ENCODE assay signal across 8 mouse cellular contexts in genomic region chr1:58613786-58614185, GRCm38 (mm10). TPM values are rescaled to one million over a fixed set of nuclear protein-coding genes. Genes with fewer than 3 reads are reported as not detected.
DNase-seq lines count a peak whose midpoint lies in the region; ATAC-seq lines count a peak whose summit lies in the region.

No protein-coding gene starts in this region.

- WGBS in large intestine, adult 2 months, result 53% methylated on average over 6 of the region's 6 CpGs

- intact Hi-C loops in left cerebral cortex, postnatal 36 days (cut with DNase I), result no loop called here

- no peak for ATAC-seq in granulocyte monocyte progenitor cell, adult 5-6 weeks (replicated peaks; ENCODE audit: poor library complexity, severe bottlenecking)

- peak; percentile 28 for DNase-seq in adrenal gland, postnatal 10 days
- no peak for DNase-seq in adrenal gland, postnatal 25 days
- peak; percentile 24 to 38 for DNase-seq in left cerebral cortex, adult 18-20 months (ENCODE audit: low spot score in 2 of 2)
- no peak for DNase-seq in left cerebral cortex, postnatal 36 days (ENCODE audit: low spot score in 2 of 2)
- DNase-seq in ES-CJ7 (ENCODE audit: low read depth, low spot score), result peak; percentile 65
- DNase-seq in large intestine, adult 2 months (ENCODE audit: low read depth, low spot score), result peak; percentile 11
- DNase-seq in frontal cortex, postnatal 14 days (ENCODE audit: low spot score in 2 of 2), result no peak

RNA-seq across cellular contexts. Expression of gene Ndufb3, which starts 27.6 kb away (rescaled TPM):
- total RNA-seq in adrenal gland, postnatal 10 days (2021), result 100 to 1,000 TPM; 236 to 243 TPM
- 123 and 131 TPM in 2 replicates for total RNA-seq in adrenal gland, postnatal 25 days (2021)
- total RNA-seq in left cerebral cortex, adult 18-20 months (2021), result 100 to 1,000 TPM; 119 to 124 TPM
- 100 to 1,000 TPM in 1 of 2 experiments, 10 to 100 TPM in 1; 91.6 to 107 TPM for total RNA-seq in left cerebral cortex, postnatal 36 days (2021)
- polyA plus RNA-seq in large intestine, adult 2 months (2012; rRNA removed), result 60.2 TPM in 2 replicates
- 120 and 177 TPM in 2 replicates for total RNA-seq in granulocyte monocyte progenitor cell, adult 5-6 weeks (2014; fragmentation: Nextera tagmentation)
- total RNA-seq in granulocyte monocyte progenitor cell, adult 5-6 weeks (2017), result 62.3 and 124 TPM in 2 replicates

RNA-seq across cellular contexts. Expression of gene Fam126b, which starts 27.7 kb away (rescaled TPM):
- 10 to 100 TPM; 39.3 to 45.0 TPM for total RNA-seq in adrenal gland, postnatal 10 days (2021)
- total RNA-seq in adrenal gland, postnatal 25 days (2021), result 23.8 and 31.4 TPM in 2 replicates
- 100 to 1,000 TPM; 134 to 145 TPM for total RNA-seq in left cerebral cortex, adult 18-20 months (2021)
- 100 to 1,000 TPM; 130 to 160 TPM for total RNA-seq in left cerebral cortex, postnatal 36 days (2021)
- 0.74 and 2.9 TPM in 2 replicates for polyA plus RNA-seq in large intestine, adult 2 months (2012; rRNA removed)
- 14.9 and 25.2 TPM in 2 replicates for total RNA-seq in granulocyte monocyte progenitor cell, adult 5-6 weeks (2014; fragmentation: Nextera tagmentation)
- 14.6 and 20.2 TPM in 2 replicates for total RNA-seq in granulocyte monocyte progenitor cell, adult 5-6 weeks (2017)

Comparison
In these comparisons a context has a peak if more than half of its experiments do, and no peak if none do; other contexts are left out.
1. DNase-seq: peak in adrenal gland, postnatal 10 days (single experiment), left cerebral cortex, adult 18-20 months (2 of 2), ES-CJ7 (single experiment) and large intestine, adult 2 months (single experiment); none in adrenal gland, postnatal 25 days (single experiment), left cerebral cortex, postnatal 36 days (0 of 2) and frontal cortex, postnatal 14 days (0 of 2).